ENCODE assay signal across 25 mouse cellular contexts in genomic region chr1:75379196-75379595, GRCm38 (mm10). TPM values are rescaled to one million over a fixed set of nuclear protein-coding genes. Genes with fewer than 3 reads are reported as not detected.
A peak's percentile ranks its signal among the peaks of the same experiment; 100 is the strongest.
DNase-seq lines count a peak whose midpoint lies in the region; ATAC-seq and TF ChIP-seq lines count a peak whose summit lies in the region.
"Had no signal": no experiment of that assay in that cellular context is flagged by ENCODE, and none has a peak within 500 bp of the region (broad histone marks: within the 10 kb centered on the region; RNA-seq: fewer than 3 reads in every experiment).

No protein-coding gene starts in this region.

- TF ChIP-seq CTCF in hindbrain, postnatal 0 days (IDR thresholded peaks at IDR 0.05; ENCODE audit: low read depth), result no peak

- H3K27ac ChIP-seq in heart, embryonic 13.5 days (replicated peaks), result peak overlapping the region; percentile 91
- H3K27ac ChIP-seq in hindbrain, embryonic 10.5 days, result peak overlapping the region; percentile 16; the same call in 1 of the 2 replicates
- no peak overlapping the region for H3K27ac ChIP-seq in hindbrain, postnatal 0 days
- H3K27ac ChIP-seq: embryonic facial prominence, embryonic 13.5 days; forebrain, embryonic 10.5 days; forebrain, embryonic 15.5 days; hindbrain, embryonic 15.5 days; intestine, embryonic 15.5 days; layer of hippocampus, adult 2 months; liver, embryonic 14.5 days had no signal

- H3K9ac ChIP-seq in heart, embryonic 13.5 days, result peak overlapping the region; percentile 55
- no peak overlapping the region for H3K9ac ChIP-seq in hindbrain, postnatal 0 days (replicated peaks; ENCODE audit: low read length)
- H3K9ac ChIP-seq: embryonic facial prominence, embryonic 13.5 days; forebrain, embryonic 15.5 days; hindbrain, embryonic 15.5 days; intestine, embryonic 15.5 days; liver, embryonic 14.5 days had no signal

- H3K4me2 ChIP-seq in heart, embryonic 13.5 days, result no peak overlapping the region
- H3K4me2 ChIP-seq in hindbrain, postnatal 0 days (ENCODE audit: low read depth, low read length), result no peak overlapping the region
- H3K4me2 ChIP-seq: embryonic facial prominence, embryonic 13.5 days; forebrain, embryonic 15.5 days; hindbrain, embryonic 15.5 days; intestine, embryonic 15.5 days had no signal

- no peaks in the 10 kb centered on the region for H3K9me3 ChIP-seq in heart, embryonic 13.5 days
- H3K9me3 ChIP-seq in hindbrain, embryonic 10.5 days, result no peaks in the 10 kb centered on the region
- no peaks in the 10 kb centered on the region for H3K9me3 ChIP-seq in hindbrain, postnatal 0 days (ENCODE audit: low read length)
- H3K9me3 ChIP-seq: embryonic facial prominence, embryonic 13.5 days; forebrain, embryonic 10.5 days; forebrain, embryonic 15.5 days; hindbrain, embryonic 15.5 days; intestine, embryonic 15.5 days had no signal

- ATAC-seq in heart, embryonic 13.5 days (ENCODE audit: extremely low read depth, insufficient number of reproducible peaks, low FRiP score, low TSS enrichment), result no peak
- no peak for ATAC-seq in hindbrain, postnatal 0 days
- no peak for ATAC-seq in inflammation-experienced regulatory T-cells, adult 6 months
- ATAC-seq: forebrain, embryonic 15.5 days; intestine, embryonic 15.5 days had no signal

- peaks cover 84% of the 10 kb centered on the region for H3K4me1 ChIP-seq in heart, embryonic 13.5 days
- peaks cover 64% of the 10 kb centered on the region for H3K4me1 ChIP-seq in hindbrain, embryonic 10.5 days (replicated peaks)
- H3K4me1 ChIP-seq in hindbrain, postnatal 0 days (ENCODE audit: insufficient read depth, low read length), result peaks cover 12% of the 10 kb centered on the region

- peaks cover 12% of the 10 kb centered on the region for H3K36me3 ChIP-seq in heart, embryonic 13.5 days
- H3K36me3 ChIP-seq in hindbrain, embryonic 10.5 days, result no peaks in the 10 kb centered on the region
- no peaks in the 10 kb centered on the region for H3K36me3 ChIP-seq in hindbrain, postnatal 0 days (ENCODE audit: insufficient read depth, low read length)
- H3K36me3 ChIP-seq: embryonic facial prominence, embryonic 13.5 days; forebrain, embryonic 10.5 days; forebrain, embryonic 15.5 days; hindbrain, embryonic 15.5 days; intestine, embryonic 15.5 days had no signal

- 54% methylated on average over 2 of the region's 2 CpGs for WGBS in heart, embryonic 13.5 days
- WGBS in hindbrain, embryonic 10.5 days, result 80% methylated on average over 2 of the region's 2 CpGs
- 68% methylated on average over 2 of the region's 2 CpGs for WGBS in hindbrain, postnatal 0 days

- DNase-seq in cerebellum, adult 9-10 months, result peak; percentile 61
- DNase-seq in cerebellum, adult 9-11 months, result no peak
- DNase-seq in heart, adult 18-20 months, result no peak
- no peak for DNase-seq in hindbrain, embryonic 10.5 days (ENCODE audit: low spot score)
- no peak for DNase-seq in hindbrain, postnatal 0 days (ENCODE audit: low spot score)
- DNase-seq: adrenal gland, postnatal 25 days; cerebellum, postnatal 10 days; kidney, adult 2 months; kidney, postnatal 36 days; liver; lung, adult 2 months; lung, postnatal 14 days; midbrain, embryonic 14.5 days had no signal

- peaks cover 50% of the 10 kb centered on the region for H3K27me3 ChIP-seq in heart, embryonic 13.5 days (replicated peaks)
- H3K27me3 ChIP-seq in hindbrain, embryonic 10.5 days (ENCODE audit: insufficient read depth, poor library complexity, severe bottlenecking), result peaks cover 87% of the 10 kb centered on the region
- H3K27me3 ChIP-seq in hindbrain, postnatal 0 days (ENCODE audit: insufficient read depth, low read length), result peaks cover 3% of the 10 kb centered on the region; the same call in 1 of the 2 replicates

- H3K4me3 ChIP-seq in heart, embryonic 13.5 days, result no peak overlapping the region
- H3K4me3 ChIP-seq in hindbrain, embryonic 10.5 days, result no peak overlapping the region
- H3K4me3 ChIP-seq in hindbrain, postnatal 0 days (ENCODE audit: low read length), result no peak overlapping the region
- H3K4me3 ChIP-seq: embryonic facial prominence, embryonic 13.5 days; forebrain, embryonic 10.5 days; forebrain, embryonic 15.5 days; hindbrain, embryonic 15.5 days; intestine, embryonic 15.5 days; layer of hippocampus, adult 2 months had no signal

RNA-seq across cellular contexts. Expression of gene Speg, which starts 4.1 kb away (rescaled TPM):
- polyA plus RNA-seq in heart, embryonic 13.5 days (2015; fragmentation: Nextera tagmentation; extraction: Ambion mirVana), result 55.1 and 58.8 TPM in 2 replicates
- total RNA-seq in heart, adult 18-20 months (2021), result 100 to 1,000 TPM; 115 TPM
- 19.0 and 20.2 TPM in 2 replicates for polyA plus RNA-seq in hindbrain, embryonic 10.5 days (2016; fragmentation: Nextera tagmentation; extraction: Ambion mirVana)
- 50.4 and 52.7 TPM in 2 replicates for total RNA-seq in hindbrain, postnatal 0 days (2014; rRNA removed)
- polyA plus RNA-seq in hindbrain, postnatal 0 days (2015; fragmentation: Nextera tagmentation; extraction: Ambion mirVana), result 19.2 and 19.9 TPM in 2 replicates
- under 1 TPM in 1 of 3 experiments, not detected in 2; 0.34 TPM for polyA plus RNA-seq in inflammation-experienced regulatory T-cells, adult 6 months (2017; shearing (Covaris generic))
- total RNA-seq: common myeloid progenitor, adult 5-6 weeks; monocyte, adult 5-6 weeks had no signal

RNA-seq across cellular contexts. Expression of gene Des, which starts 19.1 kb away (rescaled TPM):
- polyA plus RNA-seq in heart, embryonic 13.5 days (2015; fragmentation: Nextera tagmentation; extraction: Ambion mirVana), result 393 and 426 TPM in 2 replicates
- total RNA-seq in heart, adult 18-20 months (2021), result 1,000 to 10,000 TPM; 1,347 to 1,386 TPM
- polyA plus RNA-seq in hindbrain, embryonic 10.5 days (2016; fragmentation: Nextera tagmentation; extraction: Ambion mirVana), result 3.8 and 4.5 TPM in 2 replicates
- 2.6 and 6.9 TPM in 2 replicates for total RNA-seq in hindbrain, postnatal 0 days (2014; rRNA removed)
- 1.2 and 1.6 TPM in 2 replicates for polyA plus RNA-seq in hindbrain, postnatal 0 days (2015; fragmentation: Nextera tagmentation; extraction: Ambion mirVana)
- under 1 TPM in 1 of 3 experiments, not detected in 2; 0.64 TPM for polyA plus RNA-seq in inflammation-experienced regulatory T-cells, adult 6 months (2017; shearing (Covaris generic))
- total RNA-seq: common myeloid progenitor, adult 5-6 weeks; hematopoietic stem cell, adult 5-6 weeks; monocyte, adult 5-6 weeks had no signal

RNA-seq across cellular contexts. Expression of gene Gmppa, which starts 56.5 kb away (rescaled TPM):
- polyA plus RNA-seq in heart, embryonic 13.5 days (2015; fragmentation: Nextera tagmentation; extraction: Ambion mirVana), result 70.7 and 73.7 TPM in 2 replicates
- total RNA-seq in heart, adult 18-20 months (2021), result 10 to 100 TPM; 34.5 to 38.2 TPM
- polyA plus RNA-seq in hindbrain, embryonic 10.5 days (2016; fragmentation: Nextera tagmentation; extraction: Ambion mirVana), result 62.3 and 91.2 TPM in 2 replicates
- 88.0 and 96.8 TPM in 2 replicates for total RNA-seq in hindbrain, postnatal 0 days (2014; rRNA removed)
- 59.9 and 63.1 TPM in 2 replicates for polyA plus RNA-seq in hindbrain, postnatal 0 days (2015; fragmentation: Nextera tagmentation; extraction: Ambion mirVana)
- polyA plus RNA-seq in inflammation-experienced regulatory T-cells, adult 6 months (2017; shearing (Covaris generic)), result 10 to 100 TPM; 44.2 to 67.2 (median 62.7) TPM

Comparison
In these comparisons a context has a peak if more than half of its experiments do, and no peak if none do; other contexts are left out.
1. RNA of gene Speg, which starts 4.1 kb away (polyA plus RNA-seq): 55.1 to 58.8 TPM in heart, embryonic 13.5 days, 19.0 to 20.2 TPM in hindbrain, embryonic 10.5 days and 19.2 to 19.9 TPM in hindbrain, postnatal 0 days; 0.34 TPM in inflammation-experienced regulatory T-cells, adult 6 months; every median in the first group is over 10 times any median in the second.
2. RNA of gene Des, which starts 19.1 kb away (polyA plus RNA-seq): 393 to 426 TPM in heart, embryonic 13.5 days; 3.8 to 4.5 TPM in hindbrain, embryonic 10.5 days, 1.2 to 1.6 TPM in hindbrain, postnatal 0 days and 0.64 TPM in inflammation-experienced regulatory T-cells, adult 6 months; every median in the first group is over 10 times any median in the second.